Mouse (Mus musculus) ES-E14 (cell line): ENCODE data around the gene Ropn1l. TPM values are rescaled to one million over a fixed set of nuclear protein-coding genes. Genes with fewer than 3 reads are reported as not detected.

Source experiments
- DNase-seq: peaks from one replicate; pipeline ENCODE4 v3.0.0-alpha.2; 2013; ENCODE audit warnings: low read depth, low spot score
- H3K27ac ChIP-seq: 2 replicates; pipeline ENCODE4 v1.5.1; 2012; ENCODE audit warnings: low read depth, mild to moderate bottlenecking, low read length, moderate library complexity, mixed read lengths; ENCODE audit not compliant: poor library complexity, insufficient read depth, severe bottlenecking
- H3K36me3 ChIP-seq: 2 replicates; pipeline ENCODE4 v1.6.1; 2012; ENCODE audit warnings: mild to moderate bottlenecking, low read length, moderate library complexity, mixed read lengths; ENCODE audit not compliant: control insufficient read depth, poor library complexity, insufficient read depth, severe bottlenecking
- H3K4me1 ChIP-seq, 2 experiments: fragments of 150-350 bp in 1 of 2; sonication (generic) in 1 of 2; 2 replicates each; pipeline ENCODE4 v1.6.1; 2012; ENCODE audit warnings: low read length in 2 of 2, mild to moderate bottlenecking in 1 of 2, mixed read lengths in 1 of 2; ENCODE audit not compliant: control insufficient read depth in 2 of 2, insufficient read depth in 2 of 2, poor library complexity in 1 of 2
- H3K4me3 ChIP-seq, 2 experiments: fragments of 150-350 bp in 1 of 2; sonication (generic) in 1 of 2; 2 replicates each; pipeline ENCODE4 v1.5.1; 2012; ENCODE audit warnings: low read length in 2 of 2, low read depth in 1 of 2, mild to moderate bottlenecking in 1 of 2, mixed read lengths in 1 of 2; ENCODE audit not compliant: insufficient read depth in 1 of 2, poor library complexity in 1 of 2, severe bottlenecking in 1 of 2
- H3K9ac ChIP-seq: 2 replicates; pipeline ENCODE4 v1.6.1; 2012; ENCODE audit warnings: low read depth, mild to moderate bottlenecking, low read length, mixed read lengths; ENCODE audit not compliant: poor library complexity, insufficient read depth, severe bottlenecking
- H3K9me3 ChIP-seq: fragments of 150-350 bp; sonication (generic); 2 replicates; pipeline ENCODE4 v1.6.1; 2012; ENCODE audit warnings: low read depth, mild to moderate bottlenecking, low read length; ENCODE audit not compliant: control insufficient read depth, insufficient read depth
- HCFC1 ChIP-seq: IDR thresholded peaks from 2 replicates; pipeline ENCODE4 v1.6.1; 2012; ENCODE audit warnings: low read length, inconsistent platforms, borderline replicate concordance; ENCODE audit not compliant: insufficient read depth
- in situ Hi-C, 2 experiments: fragments of 600-800 bp; cut with MboI; formaldehyde crosslinking; loops; one replicate each; pipeline ENCODE4 v1.15.1; 2025; ENCODE audit warnings: low sequenced_read_pairs in 2 of 2, inconsistent platforms in 1 of 2; ENCODE audit not compliant: unreplicated experiment in 2 of 2
- total RNA-seq: library from RNA; depleted of rRNA; stranded (reverse); fragments of 300-350 nt; gene quantifications from 2 replicates; pipeline ENCODE4 v1.2.3, GENCODE M21; 2012; rRNA removed

Gene Ropn1l
- total RNA-seq, 1 experiment = not detected

GRCm38 (mm10) chr15:31392135-31392534 lies 61.4 kb downstream of the Ropn1l start:
- Histone ChIP-seq H3K4me1 (no peaks in the 10 kb centered on the region), H3K27ac (no peak overlapping the region), H3K9me3 (no peaks in the 10 kb centered on the region), H3K4me3 (no peak overlapping the region), H3K36me3 (no peaks in the 10 kb centered on the region), H3K9ac (no peak overlapping the region)
- no peak for TF ChIP-seq HCFC1
- no peak for DNase-seq
- in situ Hi-C loops = no loop called here

Other genes with a start within 250 kb of the Ropn1l start
- 1.4 and 4.1 TPM in 2 replicates for gene Dap, start 229.4 kb downstream of the Ropn1l start, total RNA-seq
- 2.6 and 3.8 TPM in 2 replicates for gene Ankrd33b, start 86.0 kb downstream of the Ropn1l start, total RNA-seq
- gene March6, start 77.3 kb upstream of the Ropn1l start, total RNA-seq = 67.6 and 83.4 TPM in 2 replicates
- 0.48 and 0.76 TPM in 2 replicates for gene Cmbl, start 111.7 kb upstream of the Ropn1l start, total RNA-seq
- 590 and 695 TPM in 2 replicates for gene Cct5, start 148.1 kb upstream of the Ropn1l start, total RNA-seq
- gene Fam173b, start 148.1 kb upstream of the Ropn1l start, total RNA-seq = 13.1 and 17.2 TPM in 2 replicates